Mouse (Mus musculus): Measurements from ENCODE around the gene Slit3.

- no peak for TF ChIP-seq CTCF (IDR thresholded peaks at IDR 0.05 in 2 of 3, conservative IDR thresholded peaks at IDR 0.05 in 1 of 3; ENCODE audit: control insufficient read depth in 1 of 3, insufficient read depth in 1 of 3, low read depth in 2 of 3, low read length in 3 of 3, poor library complexity in 1 of 3, severe bottlenecking in 1 of 3)
- no peak for TF ChIP-seq POLR2A (IDR thresholded peaks at IDR 0.05; ENCODE audit: control insufficient read depth in 1 of 2, insufficient read depth in 1 of 2, low read depth in 1 of 2, low read length in 2 of 2, poor library complexity in 1 of 2)
- no peak for TF ChIP-seq ETS1 (IDR thresholded peaks at IDR 0.05; ENCODE audit: low read depth, low read length)
- TF ChIP-seq E2F4 (IDR thresholded peaks at IDR 0.05; ENCODE audit: borderline replicate concordance, low read depth, low read length) = no peak
- no peak for TF ChIP-seq USF2 (IDR thresholded peaks at IDR 0.05; ENCODE audit: borderline replicate concordance in 1 of 2, insufficient read depth in 1 of 2, low read depth in 1 of 2, low read length in 2 of 2)
- no peak for TF ChIP-seq MAX (IDR thresholded peaks at IDR 0.05; ENCODE audit: low read length)
- TF ChIP-seq GATA1 (IDR thresholded peaks at IDR 0.05; ENCODE audit: low read depth, low read length) = no peak
- no peak for TF ChIP-seq ELF1 (IDR thresholded peaks at IDR 0.05; ENCODE audit: low read depth, low read length)
- no peak for TF ChIP-seq ZNF384 (IDR thresholded peaks at IDR 0.05; ENCODE audit: low read depth, low read length)
Measured at GRCm38 (mm10) chr11:35160682-35161211, 39.7 kb downstream of the Slit3 start.

Measured in MEL (cell line).